Mouse (Mus musculus): Measurements from ENCODE around the gene Kpnb1. TPM values are rescaled to one million over a fixed set of nuclear protein-coding genes. Genes with fewer than 3 reads are reported as not detected.

Kpnb1 gene
- polyA plus RNA-seq, 1 experiment from 2014 or later = 65.8 TPM

DNA sequence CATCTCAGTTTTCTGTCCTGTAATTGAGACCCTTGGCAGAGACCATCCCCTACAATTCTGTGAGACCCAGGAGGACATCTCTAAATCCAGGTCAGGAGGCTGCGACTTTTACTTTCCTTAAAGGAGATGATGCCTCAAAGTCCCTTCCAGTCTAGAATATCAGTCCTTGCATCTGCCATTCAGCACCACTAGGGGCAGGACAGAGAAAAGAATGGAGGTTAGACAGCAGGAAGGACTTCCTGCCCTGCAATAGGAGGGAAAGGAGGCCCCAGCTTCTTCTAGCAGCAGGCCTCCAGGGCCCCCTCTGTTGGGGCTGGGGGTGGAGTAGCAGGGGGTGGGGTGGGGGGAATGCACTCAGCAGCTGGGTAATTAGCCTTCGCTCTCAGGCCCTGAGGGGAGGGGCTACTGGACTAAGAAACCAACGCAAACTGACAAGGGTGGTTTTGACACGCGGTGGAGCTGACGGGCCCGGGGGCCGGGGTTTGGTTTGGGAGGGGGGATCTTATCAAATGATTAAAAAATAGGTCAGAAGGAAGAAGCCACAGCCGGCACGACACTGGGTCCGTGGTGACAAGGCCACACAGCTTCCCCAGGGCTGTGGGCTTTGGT, 64.3 kb downstream of the Kpnb1 start:
- H3K27me3 ChIP-seq = peaks cover 8% of the 10 kb centered on the region
- H3K9me3 ChIP-seq = no peaks in the 10 kb centered on the region
- no peaks in the 10 kb centered on the region for H3K36me3 ChIP-seq
- H3K27ac ChIP-seq = no peak overlapping the region
- no peak overlapping the region for H3K4me2 ChIP-seq (replicated peaks)
- ATAC-seq (ENCODE audit: insufficient number of reproducible peaks, insufficient read depth, low FRiP score, low TSS enrichment) = no peak
- peaks cover 31% of the 10 kb centered on the region for H3K4me1 ChIP-seq
- 8% methylated on average over 11 of the region's 11 CpGs for WGBS
- no peak overlapping the region for H3K4me3 ChIP-seq
- H3K9ac ChIP-seq = no peak overlapping the region

DNA sequence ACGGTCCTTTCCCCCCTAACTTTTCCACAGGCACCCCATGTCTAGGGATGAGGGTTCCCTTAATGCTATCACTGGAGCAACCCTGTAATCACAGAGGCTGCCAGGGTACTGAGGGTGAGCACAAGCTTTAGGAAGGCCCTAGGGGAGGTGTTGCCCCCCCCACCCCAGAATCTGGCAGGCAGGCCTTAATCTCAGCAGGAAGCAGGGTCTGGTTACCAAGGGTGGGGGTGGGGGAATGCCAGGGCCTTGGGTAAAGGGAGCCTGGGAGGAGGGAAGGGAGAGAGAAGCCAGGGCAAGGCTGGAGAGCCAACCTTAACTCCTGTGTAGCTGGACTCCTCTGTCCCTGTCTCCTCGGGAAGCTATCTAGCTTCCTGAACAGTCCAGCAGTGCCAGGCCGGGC, 67.0 kb downstream of the Kpnb1 start:
- peaks cover 22% of the 10 kb centered on the region for H3K4me1 ChIP-seq
- no peak overlapping the region for H3K4me2 ChIP-seq (replicated peaks)
- no peak overlapping the region for H3K4me3 ChIP-seq
- peak; percentile 2; the same call in 1 of the 2 replicates for ATAC-seq (ENCODE audit: insufficient number of reproducible peaks, insufficient read depth, low FRiP score, low TSS enrichment)
- 52% methylated on average over 3 of the region's 3 CpGs for WGBS
- no peaks in the 10 kb centered on the region for H3K36me3 ChIP-seq
- H3K27me3 ChIP-seq = peaks cover 32% of the 10 kb centered on the region
- H3K9ac ChIP-seq = no peak overlapping the region
- no peak overlapping the region for H3K27ac ChIP-seq
- no peaks in the 10 kb centered on the region for H3K9me3 ChIP-seq

DNA sequence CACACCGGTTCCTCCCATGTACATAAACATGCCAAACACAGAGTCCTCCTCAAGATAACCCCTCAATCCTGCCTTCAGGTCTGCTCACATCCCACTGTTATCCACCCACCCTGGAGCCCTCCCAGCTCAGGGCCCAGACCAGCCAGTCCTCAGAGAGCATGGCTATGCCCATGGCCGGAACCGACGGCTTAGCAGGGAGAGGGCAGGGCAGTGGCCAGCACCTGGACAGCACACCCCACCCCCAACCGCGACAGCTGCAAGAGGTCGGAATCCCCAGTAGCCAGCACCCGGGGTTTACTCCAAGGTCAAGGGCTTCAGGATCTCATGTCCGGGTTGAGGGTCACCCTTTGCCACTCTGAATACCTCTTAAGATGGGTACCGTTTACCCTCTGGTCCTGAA, 67.5 kb downstream of the Kpnb1 start:
- H3K4me2 ChIP-seq (replicated peaks) = no peak overlapping the region
- H3K4me3 ChIP-seq = no peak overlapping the region
- ATAC-seq (ENCODE audit: insufficient number of reproducible peaks, insufficient read depth, low FRiP score, low TSS enrichment) = no peak
- H3K9ac ChIP-seq = no peak overlapping the region
- H3K27ac ChIP-seq = no peak overlapping the region
- H3K27me3 ChIP-seq = peaks cover 36% of the 10 kb centered on the region
- H3K4me1 ChIP-seq = peaks cover 23% of the 10 kb centered on the region
- 31% methylated on average over 10 of the region's 10 CpGs for WGBS
- H3K9me3 ChIP-seq = no peaks in the 10 kb centered on the region
- H3K36me3 ChIP-seq = no peaks in the 10 kb centered on the region

DNA sequence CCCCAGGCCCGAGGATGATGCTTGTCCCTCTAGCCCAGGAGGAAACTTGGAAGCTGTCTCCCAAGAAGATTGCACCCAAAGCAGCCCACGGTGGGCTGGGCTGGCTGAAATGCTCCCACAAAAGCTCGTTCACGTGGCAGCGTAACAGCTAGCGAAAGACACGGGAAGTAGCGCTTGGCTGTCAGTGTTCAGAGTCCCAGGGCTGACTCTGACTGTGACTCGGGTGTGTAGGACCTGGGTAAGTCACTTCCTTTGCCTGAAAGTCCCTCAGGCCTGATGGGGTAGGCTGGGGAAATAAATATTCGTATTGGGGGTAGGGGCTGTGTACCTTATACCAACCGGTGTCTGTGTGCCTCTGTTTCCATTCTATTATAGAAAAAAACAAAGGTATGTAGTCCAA, 71.9 kb downstream of the Kpnb1 start:
- Histone ChIP-seq H3K27me3 (peaks cover 63% of the 10 kb centered on the region), H3K36me3 (no peaks in the 10 kb centered on the region), H3K4me1 (peaks cover 23% of the 10 kb centered on the region), H3K9ac (no peak overlapping the region), H3K4me2 (replicated peaks) (peak overlapping the region; percentile 83), H3K4me3 (peak overlapping the region; percentile 37), H3K27ac (no peak overlapping the region), H3K9me3 (no peaks in the 10 kb centered on the region)
- ATAC-seq (ENCODE audit: insufficient number of reproducible peaks, insufficient read depth, low FRiP score, low TSS enrichment) = no peak
- 7% methylated on average over 11 of the region's 11 CpGs for WGBS

DNA sequence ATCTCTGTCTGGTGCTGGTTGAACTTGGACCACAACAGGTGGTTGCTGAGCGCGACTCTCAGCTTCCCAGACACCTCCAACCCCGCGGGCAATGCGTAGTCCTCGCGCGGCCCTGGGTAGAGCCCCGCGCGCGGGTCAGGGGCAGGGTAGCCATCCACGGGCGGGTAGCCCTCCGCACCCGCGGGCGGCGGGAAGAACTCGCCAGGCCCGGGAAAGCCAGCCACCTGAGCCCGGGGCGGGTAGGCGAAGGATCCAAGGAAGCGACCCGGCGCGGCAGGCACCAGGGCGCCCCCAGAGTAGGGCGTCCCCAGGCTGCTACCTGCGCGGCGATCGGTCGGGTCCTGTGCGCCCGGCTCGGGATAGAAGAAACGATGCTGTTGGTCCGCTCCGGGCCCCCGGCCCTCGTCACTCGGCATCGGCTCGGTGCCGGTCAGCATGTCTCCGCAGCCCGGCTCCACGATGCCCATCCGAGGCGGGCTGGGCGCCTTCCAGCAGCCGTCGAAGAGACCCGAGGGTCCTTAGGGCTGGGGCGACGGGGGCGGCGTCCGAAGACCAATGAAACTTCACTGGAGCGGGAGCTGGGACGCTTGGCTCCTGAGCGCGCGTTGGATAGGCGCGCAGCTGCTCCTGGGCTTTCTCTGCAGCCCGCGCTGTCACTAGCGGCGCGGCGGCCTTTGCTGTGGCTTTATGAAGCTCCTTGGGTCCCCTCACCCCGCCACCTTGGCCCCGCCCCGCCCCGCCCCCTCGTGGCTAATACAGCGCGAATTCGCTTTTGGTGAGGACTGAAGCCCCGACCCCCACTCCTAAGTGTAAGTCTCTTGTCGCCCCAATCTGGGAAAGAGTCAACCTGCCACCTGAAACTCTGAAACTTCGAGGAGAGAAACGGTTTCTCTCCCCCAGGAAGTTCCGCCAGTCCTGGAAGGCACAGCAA, 72.7 kb downstream of the Kpnb1 start, which contains the start of gene Tbx21:
Gene Tbx21, minus strand, starts transcription at position 661 of the 931 bp plus-strand sequence.
- Histone ChIP-seq H3K9me3 (no peaks in the 10 kb centered on the region), H3K9ac (peak within 1 kb of the TSS; percentile 35; the same call in 1 of the 2 replicates), H3K4me3 (peak within 1 kb of the TSS; percentile 37), H3K27ac (no peak within 1 kb of the TSS), H3K4me2 (replicated peaks) (peak within 1 kb of the TSS; percentile 83), H3K27me3 (peaks cover 63% of the 10 kb centered on the region), H3K36me3 (no peaks in the 10 kb centered on the region), H3K4me1 (peaks cover 16% of the 10 kb centered on the region)
- no peak for ATAC-seq (ENCODE audit: insufficient number of reproducible peaks, insufficient read depth, low FRiP score, low TSS enrichment)
- WGBS = under 1% methylated on average over 85 of the region's 87 CpGs

DNA sequence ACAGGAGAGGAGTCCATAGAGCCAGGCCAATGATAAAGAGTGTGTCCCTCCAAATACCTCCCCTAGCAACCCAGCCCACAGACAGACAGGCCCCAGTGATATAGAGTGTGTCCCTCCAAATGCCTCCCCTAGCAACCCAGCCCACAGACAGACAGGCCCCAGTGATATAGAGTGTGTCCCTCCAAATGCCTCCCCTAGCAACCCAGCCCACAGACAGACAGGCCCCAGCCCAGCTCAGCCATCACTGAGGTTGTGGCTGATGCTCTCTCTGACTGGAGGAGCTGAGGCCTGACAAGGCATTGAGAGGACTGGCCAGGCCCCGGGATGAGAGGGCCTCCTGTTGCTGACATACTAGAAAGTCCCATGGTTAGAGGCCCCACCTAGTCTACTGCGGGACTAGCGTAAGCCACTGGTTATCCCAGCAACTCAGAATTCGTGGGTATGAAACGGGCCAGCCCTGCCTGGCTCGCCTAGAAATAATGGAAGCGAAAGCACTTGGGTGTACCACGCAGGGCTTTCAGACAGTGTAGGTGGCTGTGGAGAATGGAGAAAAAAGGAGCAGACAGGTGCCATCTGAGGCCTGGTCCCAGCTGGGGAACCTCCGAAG, 75.1 kb downstream of the Kpnb1 start:
- 81% methylated on average over 9 of the region's 9 CpGs for WGBS
- peaks cover 49% of the 10 kb centered on the region for H3K27me3 ChIP-seq
- no peak overlapping the region for H3K9ac ChIP-seq
- no peaks in the 10 kb centered on the region for H3K9me3 ChIP-seq
- 0 out of 2 replicates have a peak, but pooled peaks have one; percentile 15 for ATAC-seq (ENCODE audit: insufficient number of reproducible peaks, insufficient read depth, low FRiP score, low TSS enrichment)
- peaks cover 16% of the 10 kb centered on the region for H3K4me1 ChIP-seq
- no peaks in the 10 kb centered on the region for H3K36me3 ChIP-seq
- no peak overlapping the region for H3K27ac ChIP-seq
- H3K4me2 ChIP-seq (replicated peaks) = no peak overlapping the region
- H3K4me3 ChIP-seq = no peak overlapping the region

Small RNA genes lying within 50 kb of the gene (microRNA-seq; reads per million reads assigned to microRNA genes)
- gene Mir7235 = not detected

Other genes with a start within 250 kb of the Kpnb1 start
- gene Pnpo, start 243.9 kb downstream of the Kpnb1 start, polyA plus RNA-seq (2016; fragmentation: Nextera tagmentation; extraction: Ambion mirVana) = 21.5 and 22.2 TPM in 2 replicates
- 15.3 and 17.3 TPM in 2 replicates for gene Sp2, start 204.9 kb downstream of the Kpnb1 start, polyA plus RNA-seq (2016; fragmentation: Nextera tagmentation; extraction: Ambion mirVana)
- gene Sp6, start 174.5 kb downstream of the Kpnb1 start, polyA plus RNA-seq (2016; fragmentation: Nextera tagmentation; extraction: Ambion mirVana) = 1.3 and 2.2 TPM in 2 replicates
- 30.5 and 30.6 TPM in 2 replicates for gene Scrn2, start 157.9 kb downstream of the Kpnb1 start, polyA plus RNA-seq (2016; fragmentation: Nextera tagmentation; extraction: Ambion mirVana)
- gene Lrrc46, start 146.5 kb downstream of the Kpnb1 start, polyA plus RNA-seq (2016; fragmentation: Nextera tagmentation; extraction: Ambion mirVana) = 0.87 and 0.89 TPM in 2 replicates
- gene Mrpl10, start 146.3 kb downstream of the Kpnb1 start, polyA plus RNA-seq (2016; fragmentation: Nextera tagmentation; extraction: Ambion mirVana) = 79.9 and 81.6 TPM in 2 replicates
- gene Osbpl7, start 137.3 kb downstream of the Kpnb1 start, polyA plus RNA-seq (2016; fragmentation: Nextera tagmentation; extraction: Ambion mirVana) = 7.9 and 10.8 TPM in 2 replicates
- gene Tbx21, start 72.5 kb downstream of the Kpnb1 start, polyA plus RNA-seq (2016; fragmentation: Nextera tagmentation; extraction: Ambion mirVana) = 0.14 and 0.20 TPM in 2 replicates
- 9.6 and 10.4 TPM in 2 replicates for gene Tbkbp1, start 36.4 kb downstream of the Kpnb1 start, polyA plus RNA-seq (2016; fragmentation: Nextera tagmentation; extraction: Ambion mirVana)
- gene Npepps, start 92.8 kb upstream of the Kpnb1 start, polyA plus RNA-seq (2016; fragmentation: Nextera tagmentation; extraction: Ambion mirVana) = 99.8 and 103 TPM in 2 replicates
- 45.0 and 51.4 TPM in 2 replicates for gene Mrpl45, start 127.8 kb upstream of the Kpnb1 start, polyA plus RNA-seq (2016; fragmentation: Nextera tagmentation; extraction: Ambion mirVana)
- gene Gpr179, start 164.2 kb upstream of the Kpnb1 start, polyA plus RNA-seq (2016; fragmentation: Nextera tagmentation; extraction: Ambion mirVana) = 0.15 TPM in 2 replicates
- gene Socs7, start 174.7 kb upstream of the Kpnb1 start, polyA plus RNA-seq (2016; fragmentation: Nextera tagmentation; extraction: Ambion mirVana) = 5.5 and 6.1 TPM in 2 replicates
- gene Arhgap23, start 227.7 kb upstream of the Kpnb1 start, polyA plus RNA-seq (2016; fragmentation: Nextera tagmentation; extraction: Ambion mirVana) = 8.5 and 10.1 TPM in 2 replicates

Data from embryonic facial prominence, embryonic 12.5 days (tissue).